Mouse (Mus musculus) hindlimb bud, embryonic 11.5 days (tissue): Measurements from ENCODE around the gene Isg15.

Source experiments
- DNase-seq: peaks from one replicate; pipeline ENCODE4 v3.0.0-alpha.2; 2012; ENCODE audit warnings: low read depth, low spot score; ENCODE audit errors: extremely low spot score

Gene Isg15

GRCm38 (mm10) chr4:156203413-156204131 is 3.0 kb upstream of the Isg15 start:
- no peak for DNase-seq

GRCm38 (mm10) chr4:156203001-156203412 is 2.4 kb upstream of the Isg15 start, which contains the start of gene AW011738:
Gene AW011738, plus strand, starts transcription at chr4:156203304.
- no peak for DNase-seq

- DNase-seq, result no peak
These were observed 1.9 kb upstream of the Isg15 start for GRCm38 (mm10) chr4:156202462-156202893.

- peak; percentile 50 for DNase-seq
These were observed 2.8 kb downstream of the Isg15 start for GRCm38 (mm10) chr4:156197829-156198205.

- no peak for DNase-seq
These were observed 3.3 kb downstream of the Isg15 start, which contains the start of gene Agrn for GRCm38 (mm10) chr4:156197131-156197828. Gene Agrn, minus strand, starts transcription at chr4:156197488.

- DNase-seq, result no peak
These were observed 4.4 kb downstream of the Isg15 start for GRCm38 (mm10) chr4:156195927-156196870.

GRCm38 (mm10) chr4:156194346-156194745 is 6.3 kb downstream of the Isg15 start:
- DNase-seq, result no peak

GRCm38 (mm10) chr4:156193906-156194305 is 6.7 kb downstream of the Isg15 start:
- DNase-seq, result no peak

- DNase-seq, result no peak
These were observed 7.4 kb downstream of the Isg15 start for GRCm38 (mm10) chr4:156193200-156193590.

- no peak for DNase-seq
These were observed 8.0 kb downstream of the Isg15 start for GRCm38 (mm10) chr4:156192421-156193199.

- DNase-seq, result no peak
These were observed 11.8 kb downstream of the Isg15 start for GRCm38 (mm10) chr4:156188811-156189323.

- DNase-seq, result no peak
These were observed 12.3 kb downstream of the Isg15 start for GRCm38 (mm10) chr4:156188162-156188810.

- DNase-seq, result no peak
These were observed 14.4 kb downstream of the Isg15 start for GRCm38 (mm10) chr4:156185950-156186850.

- no peak for DNase-seq
These were observed 15.1 kb downstream of the Isg15 start for GRCm38 (mm10) chr4:156185456-156185949.

GRCm38 (mm10) chr4:156184291-156184954 is 16.2 kb downstream of the Isg15 start:
- DNase-seq, result no peak

- no peak for DNase-seq
These were observed 16.9 kb downstream of the Isg15 start for GRCm38 (mm10) chr4:156183747-156184146.

GRCm38 (mm10) chr4:156177630-156178029 is 23.0 kb downstream of the Isg15 start:
- DNase-seq, result no peak

GRCm38 (mm10) chr4:156171828-156172227 is 28.8 kb downstream of the Isg15 start:
- DNase-seq, result no peak
